Mouse (Mus musculus) adrenal gland, adult 2 months (tissue): Measurements from ENCODE around the gene Scap. TPM values are rescaled to one million over a fixed set of nuclear protein-coding genes. Genes with fewer than 3 reads are reported as not detected.
"Not testable (repeated sequence)": the region's sequence is repeated elsewhere in the genome, so short reads cannot be mapped to it uniquely, and the experiment has no call there.

Experiments
- DNase-seq: peaks from one replicate; pipeline ENCODE4 v3.0.0; 2021
- polyA plus RNA-seq: library from polyadenylated mRNA; depleted of rRNA; stranded (reverse); fragments of >200 nt; gene quantifications from 2 replicates; pipeline ENCODE4 v1.2.3, GENCODE M21; 2012; rRNA removed
- total RNA-seq, 2 experiments: library from RNA; stranded (reverse); gene quantifications; 2 replicates each; pipeline ENCODE4 v1.2.3; 2021

Gene Scap
- total and polyA plus RNA-seq, 3 experiments = 98.3 to 148 (median 112) TPM

DNA sequence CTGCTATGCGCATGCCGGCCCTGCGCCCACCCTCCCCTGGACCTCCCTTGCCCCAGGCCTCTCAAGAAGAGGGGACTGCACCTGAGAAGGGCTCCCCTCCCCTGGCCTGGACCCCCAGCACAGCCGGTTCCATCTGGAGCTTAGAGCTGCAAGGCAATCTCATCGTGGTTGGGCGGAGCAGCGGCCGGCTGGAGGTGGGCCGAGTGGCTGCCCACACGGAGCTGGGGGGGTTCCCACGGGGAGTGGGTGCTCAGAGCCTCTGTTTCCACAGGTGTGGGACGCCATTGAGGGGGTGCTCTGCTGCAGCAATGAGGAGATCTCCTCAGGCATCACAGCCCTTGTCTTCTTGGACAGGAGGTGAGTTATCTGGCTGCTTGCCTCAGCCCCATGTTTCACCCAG lies 48.2 kb downstream of the Scap start:
- no peak for DNase-seq

DNA sequence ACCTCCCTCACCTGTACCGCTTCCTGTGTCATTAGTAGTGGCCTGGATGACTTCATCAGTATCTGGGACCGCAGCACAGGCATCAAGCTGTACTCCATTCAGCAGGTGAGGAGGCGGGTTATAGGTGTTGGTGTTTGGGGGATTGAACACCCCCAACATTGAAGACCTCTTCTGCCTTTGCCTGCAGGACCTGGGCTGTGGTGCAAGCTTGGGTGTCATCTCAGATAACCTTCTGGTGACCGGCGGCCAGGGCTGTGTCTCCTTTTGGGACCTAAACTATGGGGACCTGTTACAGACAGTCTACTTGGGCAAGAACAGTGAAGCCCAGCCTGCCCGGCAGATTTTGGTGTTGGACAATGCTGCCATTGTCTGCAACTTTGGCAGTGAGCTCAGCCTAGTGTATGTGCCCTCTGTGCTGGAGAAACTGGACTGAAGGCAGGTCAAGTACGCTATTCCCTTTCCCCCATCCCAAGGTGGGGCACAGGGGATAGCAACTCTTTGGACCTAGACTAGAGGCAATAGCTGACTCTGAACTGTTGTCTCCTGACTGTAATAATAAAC lies 51.4 kb downstream of the Scap start:
- no peak for DNase-seq

DNA sequence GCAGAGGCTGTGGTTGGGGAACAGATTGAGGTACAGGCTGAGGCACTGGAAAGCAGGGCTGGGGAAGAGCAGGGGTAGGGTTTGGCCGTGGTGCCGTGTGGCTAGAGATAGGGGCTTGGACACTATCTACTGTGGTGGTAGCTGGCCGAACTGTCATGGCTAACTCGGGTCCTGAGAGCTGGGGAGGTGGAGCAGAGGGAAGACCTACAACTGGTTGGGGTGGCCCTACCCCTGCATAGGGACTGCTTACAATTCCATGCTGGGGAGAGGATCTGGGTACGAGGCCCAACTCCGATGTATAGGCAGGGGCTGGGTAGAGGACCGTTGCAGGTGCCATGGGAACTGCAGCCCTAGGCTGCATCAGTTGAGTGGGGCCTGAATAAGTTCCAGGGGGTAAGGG lies 54.9 kb downstream of the Scap start:
- no peak for DNase-seq

DNA sequence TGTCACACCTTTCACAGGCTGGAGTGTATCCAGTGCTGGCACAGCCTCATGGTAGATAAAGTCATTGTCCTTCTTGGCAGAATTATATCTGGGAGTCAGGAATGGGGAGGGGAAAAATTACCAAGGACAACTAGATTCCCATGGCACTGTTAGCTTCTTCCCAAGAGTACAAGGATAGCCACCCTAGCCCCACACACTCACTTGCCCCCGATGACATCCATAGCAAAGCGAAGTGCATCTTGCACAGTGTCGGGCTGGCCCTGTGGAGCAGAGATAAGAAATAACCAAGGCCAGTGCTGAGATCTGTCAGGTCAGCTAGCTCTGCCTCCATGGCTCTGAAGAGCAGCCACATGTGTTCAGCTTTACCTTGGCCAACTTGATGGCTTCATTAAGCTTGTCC lies 57.8 kb downstream of the Scap start:
- DNase-seq = peak; percentile 46

DNA sequence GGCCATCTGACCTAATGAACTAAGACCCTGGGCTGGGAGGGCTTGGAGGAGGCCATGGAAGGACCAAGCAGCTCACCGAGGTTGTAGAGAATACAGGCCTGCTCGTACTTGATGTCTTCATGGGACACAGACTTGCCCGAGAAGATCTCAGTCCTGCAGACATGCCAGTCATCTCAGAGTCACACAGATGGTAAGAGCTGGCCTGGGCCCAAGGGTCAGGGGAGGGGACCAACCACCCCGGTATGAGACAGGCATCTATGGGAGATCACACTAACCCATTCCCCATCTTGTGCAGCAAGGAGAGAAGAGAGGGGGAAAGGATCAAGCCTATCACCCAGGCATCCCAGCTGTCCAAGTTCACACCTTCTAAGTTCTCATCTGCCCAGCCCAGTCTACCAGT lies 60.2 kb downstream of the Scap start:
- no peak for DNase-seq

DNA sequence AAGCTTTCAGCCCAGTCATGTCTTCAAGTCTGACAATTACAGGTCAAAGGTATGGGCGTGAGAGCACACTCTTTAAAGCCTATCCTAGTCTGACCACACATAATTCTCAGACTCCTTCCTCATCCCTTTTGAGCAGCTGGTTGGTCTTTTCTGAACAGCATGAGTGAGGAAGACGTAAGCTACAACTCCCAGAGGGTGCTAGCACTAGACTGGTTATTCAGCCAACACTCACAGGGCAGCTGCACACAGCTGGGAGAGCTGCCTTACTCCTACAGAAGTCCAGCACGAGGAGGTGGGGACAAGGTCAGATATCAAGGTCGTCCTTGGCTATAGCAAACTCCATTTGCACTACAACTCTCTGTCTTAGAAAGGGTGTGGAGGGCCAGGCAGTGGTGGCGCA lies 67.6 kb downstream of the Scap start:
- DNase-seq = peak; percentile 76

DNA sequence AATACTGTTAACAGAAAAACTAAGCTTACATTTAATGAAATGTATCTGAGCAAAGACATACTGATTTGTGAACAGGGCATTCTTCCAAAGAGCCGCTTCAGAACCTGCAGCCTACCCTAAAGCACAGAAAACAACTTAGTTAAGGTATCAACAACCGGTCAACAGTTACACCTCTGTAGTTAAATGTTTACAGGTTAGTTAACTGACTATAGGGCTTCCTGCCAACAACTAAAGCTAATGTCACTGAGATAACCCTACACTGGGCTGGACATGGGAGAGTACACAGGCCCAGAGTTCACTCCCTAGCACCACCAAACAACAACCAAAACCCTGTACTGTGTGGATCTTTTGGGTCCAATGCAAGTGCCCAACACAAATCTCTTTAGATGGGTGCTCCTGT lies 69.6 kb downstream of the Scap start:
- DNase-seq = no peak

DNA sequence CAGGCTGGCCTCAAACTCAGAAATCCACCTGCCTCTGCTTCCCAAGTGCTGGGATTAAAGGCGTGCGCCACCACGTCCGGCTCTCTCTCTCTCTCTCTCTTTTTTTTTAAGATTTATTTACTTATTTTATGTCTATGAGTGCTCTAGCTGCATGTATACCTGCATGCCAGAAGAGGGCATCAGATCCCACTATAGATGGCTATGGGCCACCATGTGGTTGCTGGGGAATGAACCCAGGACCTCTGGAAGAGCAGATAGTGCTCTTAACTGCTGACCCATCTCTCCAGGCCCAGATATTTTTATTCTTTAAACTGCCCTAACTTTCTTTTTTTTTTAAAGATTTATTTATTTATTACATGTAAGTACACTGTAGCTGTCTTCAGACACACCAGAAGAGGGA lies 70.2 kb downstream of the Scap start:
- not testable (repeated sequence) for DNase-seq

DNA sequence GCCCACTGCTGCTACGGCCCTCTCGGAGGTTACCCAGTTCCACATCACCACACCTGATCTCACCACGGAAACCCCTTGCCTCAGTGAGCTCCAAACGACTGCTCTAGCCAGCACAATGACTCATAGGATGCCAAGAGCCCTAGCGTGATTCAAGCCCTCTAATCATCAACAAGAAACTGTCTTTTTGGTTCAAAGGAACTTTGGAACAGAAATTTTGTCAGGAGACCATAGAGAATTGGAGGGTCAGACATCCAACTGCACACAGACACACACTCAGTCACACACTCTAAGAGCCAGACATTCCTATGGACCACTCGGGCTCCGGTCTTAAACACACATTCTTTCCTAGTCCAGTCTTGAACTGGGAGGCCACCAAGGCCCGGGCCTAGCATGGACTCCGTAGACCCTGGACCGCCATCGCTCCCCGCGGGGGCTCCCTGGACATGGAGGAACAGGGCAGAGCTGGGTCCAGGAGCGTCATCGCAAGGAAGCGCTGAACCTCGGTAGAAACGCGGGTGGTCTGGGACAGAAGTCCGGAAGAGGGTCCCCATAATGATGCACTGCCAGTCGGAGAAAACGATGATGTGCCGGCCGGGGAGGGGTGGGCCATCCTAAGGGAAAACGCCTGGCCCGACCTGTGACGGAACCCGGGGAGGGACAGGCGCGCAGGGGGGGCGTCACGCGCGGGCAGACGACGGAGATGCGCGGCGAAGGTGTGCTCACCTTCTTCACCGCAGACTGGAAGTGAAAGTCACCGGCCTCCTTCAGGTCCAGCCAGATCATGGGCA lies 74.4 kb downstream of the Scap start:
- DNase-seq = peak; percentile 53

DNA sequence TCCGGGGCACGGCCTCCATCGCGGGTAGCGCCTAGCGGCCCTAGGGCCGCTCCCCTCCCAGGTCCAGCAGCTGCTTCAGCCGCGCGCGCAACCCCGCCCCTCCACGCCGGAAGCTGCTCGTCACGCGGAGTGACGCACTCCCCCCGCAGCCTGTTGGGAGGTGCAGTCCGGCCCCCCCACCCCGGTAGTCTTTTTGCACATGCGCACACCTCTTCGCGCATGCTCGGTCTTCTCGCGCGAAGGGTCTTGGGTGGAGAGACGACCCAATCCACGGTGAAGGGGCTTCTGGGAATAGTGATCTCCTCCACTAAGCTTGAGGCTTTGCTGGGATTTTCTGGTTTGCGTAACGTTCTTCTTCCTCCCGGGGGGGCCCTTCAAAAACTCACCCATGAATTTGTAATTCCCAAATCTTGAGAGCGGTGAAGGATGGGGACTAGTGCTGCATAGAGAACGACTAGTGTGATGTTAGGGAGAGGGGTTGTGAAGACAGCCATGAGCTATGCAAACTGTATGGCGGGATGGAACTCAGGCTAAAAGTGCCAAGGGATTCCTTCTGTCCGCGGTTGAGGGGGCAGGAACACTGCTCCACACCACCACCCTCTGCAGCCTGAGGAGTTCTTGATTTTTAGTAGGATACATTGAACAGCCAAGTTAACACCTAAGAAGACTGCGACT lies 75.1 kb downstream of the Scap start, which contains the start of gene Ptpn23:
Gene Ptpn23, minus strand, starts transcription at position 115 of the 675 bp plus-strand sequence.
- peak; percentile 98 for DNase-seq

DNA sequence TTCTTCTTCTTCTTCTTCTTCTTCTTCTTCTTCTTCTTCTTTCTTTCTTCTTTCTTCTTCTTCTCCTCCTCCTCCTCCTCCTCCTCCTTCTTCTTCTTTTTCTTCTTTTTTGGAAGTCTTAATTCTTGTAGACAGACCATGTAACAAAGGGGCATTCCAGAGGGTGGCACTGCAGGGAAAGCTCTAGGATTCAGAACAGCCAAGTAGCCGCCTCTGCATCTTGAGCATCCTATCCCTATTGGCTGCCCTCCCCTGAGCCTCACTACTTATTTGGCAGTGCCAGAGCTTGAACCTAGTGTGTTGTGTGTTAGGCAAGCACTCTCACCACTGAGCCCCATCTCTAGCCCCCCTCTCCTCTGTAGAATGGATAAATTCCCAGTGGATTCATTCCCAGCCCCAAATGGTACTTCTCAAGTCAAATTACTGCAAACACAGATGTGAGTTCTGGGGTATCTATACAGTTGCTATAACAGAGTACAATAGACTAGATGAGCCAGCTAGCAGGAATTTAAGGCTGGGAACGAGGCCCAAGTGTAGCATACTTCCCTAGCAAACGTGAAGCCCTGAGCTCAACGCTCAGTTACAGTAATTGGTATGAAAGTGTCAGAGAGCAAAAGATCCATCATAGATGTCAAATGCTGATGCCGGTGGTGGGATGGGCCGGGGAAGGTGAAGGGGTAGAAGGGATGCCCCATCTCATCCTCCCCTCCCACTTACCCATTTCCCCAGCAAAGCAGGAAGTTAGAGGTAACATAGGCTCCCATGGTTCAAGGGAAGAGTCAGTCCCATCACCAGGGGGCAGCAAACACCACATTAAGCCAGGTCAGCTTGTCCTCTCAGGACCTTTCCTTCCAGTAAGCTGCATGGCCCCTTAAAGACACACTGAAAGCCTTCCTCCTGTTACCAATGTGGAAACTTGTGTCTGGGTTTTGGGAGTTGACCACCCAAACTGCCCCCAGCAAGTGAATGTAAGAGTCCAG lies 78.1 kb downstream of the Scap start:
- peak; percentile 79 for DNase-seq

DNA sequence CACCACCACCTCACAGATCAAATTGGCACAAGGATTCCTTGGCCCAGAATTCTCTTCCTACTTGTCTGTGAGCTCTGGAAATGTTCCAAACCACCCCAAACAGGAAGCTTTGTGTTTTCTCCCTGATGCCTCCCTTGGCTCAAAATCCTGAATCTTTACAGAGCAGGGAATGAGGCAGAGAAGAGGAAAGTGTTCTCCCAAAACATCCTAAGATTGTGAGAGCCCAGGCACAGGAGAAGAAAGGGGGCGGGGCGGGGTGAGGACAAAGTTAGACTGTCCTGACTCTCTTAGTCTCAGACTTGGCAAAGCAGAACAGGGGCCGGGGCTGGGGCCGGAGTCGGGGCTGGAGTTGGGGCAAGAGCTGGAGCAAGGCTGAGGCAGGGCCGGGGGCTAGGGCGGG lies 79.8 kb downstream of the Scap start:
- no peak for DNase-seq

DNA sequence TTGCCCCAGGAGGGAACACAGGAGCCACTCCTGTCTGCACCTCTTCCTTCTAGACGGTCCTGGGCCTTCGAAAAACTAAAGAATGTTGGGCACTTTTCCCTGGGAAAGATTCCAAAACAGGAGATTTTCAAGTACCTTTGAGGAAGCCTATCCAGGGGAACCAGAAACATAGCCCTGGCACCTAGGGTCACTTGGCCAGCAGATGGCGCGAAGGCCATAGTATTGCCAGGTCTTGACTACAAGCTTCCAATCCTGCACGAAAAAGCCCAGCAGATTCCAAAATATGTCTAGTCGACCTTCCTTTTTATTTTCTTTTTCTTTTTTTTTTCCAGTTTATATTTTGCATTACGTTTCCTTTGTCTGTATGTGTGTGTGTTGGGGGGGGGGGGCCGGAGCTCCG lies 80.7 kb downstream of the Scap start:
- no peak for DNase-seq

DNA sequence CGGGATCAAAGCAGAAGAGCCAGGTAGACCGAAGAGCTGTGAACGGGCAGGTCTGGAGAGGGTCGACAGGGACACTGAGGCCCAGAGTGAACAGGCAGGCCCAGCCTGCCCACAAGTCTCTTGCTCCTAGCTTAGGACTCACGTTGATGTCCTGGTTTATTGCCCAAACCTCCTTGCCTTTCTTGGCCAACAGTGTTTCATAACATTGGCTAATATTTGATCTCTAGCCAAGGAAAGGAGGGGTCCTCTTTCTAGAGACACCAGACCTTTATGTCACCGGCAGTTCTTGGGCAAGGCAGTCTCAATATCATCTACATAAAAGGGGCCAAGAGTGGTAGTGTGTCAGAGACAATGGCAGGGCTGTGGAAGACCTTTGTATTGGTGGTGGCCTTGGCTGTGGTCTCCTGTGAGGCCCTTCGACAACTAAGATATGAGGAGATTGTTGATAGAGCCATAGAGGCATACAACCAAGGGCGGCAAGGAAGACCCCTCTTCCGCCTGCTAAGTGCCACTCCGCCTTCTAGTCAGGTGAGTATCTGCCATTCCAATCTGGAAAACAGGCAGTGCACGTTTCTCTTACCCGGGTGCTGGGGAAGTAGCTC lies 86.5 kb downstream of the Scap start, which contains the start of gene Ngp:
Gene Ngp, plus strand, starts transcription at position 237 of the 602 bp plus-strand sequence.
- no peak for DNase-seq

DNA sequence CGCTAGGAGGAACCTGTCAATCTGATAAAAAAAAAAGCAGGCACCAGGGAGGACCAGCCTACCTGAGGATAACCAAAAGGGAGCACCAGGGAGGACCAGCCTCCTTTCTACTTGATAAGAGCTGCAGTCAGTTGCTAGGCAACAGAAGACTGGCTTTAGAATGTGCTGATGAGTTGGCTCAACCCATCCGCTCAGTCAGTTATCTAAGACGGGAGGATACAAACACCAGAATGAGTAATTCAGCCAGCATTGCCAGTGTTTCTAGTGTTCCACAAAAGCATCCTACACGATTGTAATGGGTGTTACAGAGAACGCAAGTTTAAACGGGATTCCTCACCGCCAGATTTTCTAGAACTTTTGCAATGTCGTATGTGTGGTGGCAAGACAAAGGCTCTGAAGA lies 98.2 kb downstream of the Scap start:
- no peak for DNase-seq

DNA sequence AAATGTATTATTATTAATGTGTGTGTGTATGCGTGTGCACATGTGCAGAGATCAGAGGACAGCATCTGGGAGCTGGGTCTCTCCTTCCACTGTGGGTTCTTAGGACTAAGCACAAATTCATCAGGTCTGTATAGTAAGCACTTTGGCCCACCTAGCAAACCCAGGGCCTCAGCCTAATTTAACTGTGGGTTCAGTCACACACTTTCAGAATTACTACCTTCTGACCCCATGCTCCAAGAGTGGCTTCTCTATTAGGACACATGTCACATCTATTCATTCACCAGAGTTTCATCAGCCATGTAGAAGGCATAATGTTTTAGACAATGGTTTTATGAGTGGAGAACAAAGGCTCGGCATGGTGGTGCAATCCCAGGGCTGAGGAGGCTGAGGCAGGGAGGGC lies 100.0 kb downstream of the Scap start:
- DNase-seq = no peak

Other genes with a start within 250 kb of the Scap start
- 10 to 100 TPM; 46.1 to 58.3 TPM for gene Smarcc1, start 215.6 kb upstream of the Scap start, total RNA-seq
- gene Smarcc1, start 215.6 kb upstream of the Scap start, polyA plus RNA-seq = 20.8 and 26.4 TPM in 2 replicates
- 100 to 1,000 TPM in 1 of 2 experiments, 10 to 100 TPM in 1; 92.7 to 102 TPM for gene Dhx30, start 215.5 kb upstream of the Scap start, total RNA-seq
- gene Dhx30, start 215.5 kb upstream of the Scap start, polyA plus RNA-seq = 52.9 and 68.1 TPM in 2 replicates
- 10 to 100 TPM; 18.0 to 19.6 TPM for gene Cspg5, start 89.5 kb upstream of the Scap start, total RNA-seq
- 10.8 and 13.9 TPM in 2 replicates for gene Cspg5, start 89.5 kb upstream of the Scap start, polyA plus RNA-seq
- gene Elp6, start 28.1 kb upstream of the Scap start, total RNA-seq = 10 to 100 TPM in 1 of 2 experiments, 1 to 10 TPM in 1; 5.6 to 11.3 TPM
- 9.9 and 10.3 TPM in 2 replicates for gene Elp6, start 28.1 kb upstream of the Scap start, polyA plus RNA-seq
- gene Ptpn23, start 74.9 kb downstream of the Scap start, total RNA-seq = 10 to 100 TPM; 62.9 to 72.5 TPM
- gene Ptpn23, start 74.9 kb downstream of the Scap start, polyA plus RNA-seq = 64.5 and 88.5 TPM in 2 replicates
- gene Ngp, start 86.5 kb downstream of the Scap start, total RNA-seq = 1 to 10 TPM in 1 of 2 experiments, not detected in 1; 2.2 TPM
- not detected in 2 replicates for gene Ngp, start 86.5 kb downstream of the Scap start, polyA plus RNA-seq
- 10 to 100 TPM in 1 of 2 experiments, 1 to 10 TPM in 1; 9.7 to 13.4 TPM for gene Klhl18, start 143.4 kb downstream of the Scap start, total RNA-seq
- 8.7 and 9.4 TPM in 2 replicates for gene Klhl18, start 143.4 kb downstream of the Scap start, polyA plus RNA-seq
- gene Kif9, start 143.7 kb downstream of the Scap start, total RNA-seq = 1 to 10 TPM in 1 of 2 experiments, under 1 TPM in 1; 0.86 to 1.3 TPM
- 0.27 and 0.47 TPM in 2 replicates for gene Kif9, start 143.7 kb downstream of the Scap start, polyA plus RNA-seq
- gene Setd2, start 199.3 kb downstream of the Scap start, total RNA-seq = 10 to 100 TPM; 49.1 to 75.8 TPM
- 23.3 and 25.9 TPM in 2 replicates for gene Setd2, start 199.3 kb downstream of the Scap start, polyA plus RNA-seq